Mouse (Mus musculus) heart, postnatal 4 days (tissue): Measurements from ENCODE around the gene Tpx2. TPM values are rescaled to one million over a fixed set of nuclear protein-coding genes. Genes with fewer than 3 reads are reported as not detected.

Experiments used
- microRNA-seq, 2 experiments: library from miRNA; unstranded; fragments of <30 nt; microRNA quantifications; one replicate each; pipeline ENCODE4 v1.2.0; 2021 to 2022
- total RNA-seq, 2 experiments: library from RNA; stranded (reverse); gene quantifications; 2 replicates each; pipeline ENCODE4 v1.2.3; 2021

Tpx2 gene
- total RNA-seq, 2 experiments from 2014 or later, result 42.4 to 51.9 TPM

Small RNAs within 50 kb of the gene (microRNA-seq; reads per million reads assigned to microRNA genes)
- gene Mir5622, result 1.0 to 2.0 reads per million in 2 experiments

Other genes with a start within 250 kb of the Tpx2 start
- not detected for gene Defb45, start 248.6 kb upstream of the Tpx2 start, total RNA-seq
- not detected for gene Defb36, start 243.6 kb upstream of the Tpx2 start, total RNA-seq
- gene Defb25, start 224.9 kb upstream of the Tpx2 start, total RNA-seq, result not detected
- gene Rem1, start 221.0 kb upstream of the Tpx2 start, total RNA-seq, result 10 to 100 TPM; 13.5 to 13.9 TPM
- 10 to 100 TPM; 54.1 to 54.2 TPM for gene H13, start 178.5 kb upstream of the Tpx2 start, total RNA-seq
- gene Mcts2, start 160.9 kb upstream of the Tpx2 start, total RNA-seq, result 10 to 100 TPM; 19.9 to 20.2 TPM
- gene Id1, start 111.7 kb upstream of the Tpx2 start, total RNA-seq, result 10 to 100 TPM; 71.8 to 76.6 TPM
- gene Cox4i2, start 93.8 kb upstream of the Tpx2 start, total RNA-seq, result 10 to 100 TPM; 13.7 to 15.1 TPM
- gene Bcl2l1, start 16.2 kb upstream of the Tpx2 start, total RNA-seq, result 10 to 100 TPM; 39.0 to 45.0 TPM
- gene Mylk2, start 63.4 kb downstream of the Tpx2 start, total RNA-seq, result under 1 TPM; 0.26 to 0.38 TPM
- 10 to 100 TPM in 1 of 2 experiments, 1 to 10 TPM in 1; 8.1 to 10.6 TPM for gene Foxs1, start 85.2 kb downstream of the Tpx2 start, total RNA-seq
- under 1 TPM; 0.10 to 0.41 TPM for gene Dusp15, start 103.7 kb downstream of the Tpx2 start, total RNA-seq
- not detected for gene Ttll9, start 114.5 kb downstream of the Tpx2 start, total RNA-seq
- 10 to 100 TPM; 52.2 to 54.7 TPM for gene Pdrg1, start 167.5 kb downstream of the Tpx2 start, total RNA-seq
- not detected for gene Xkr7, start 183.9 kb downstream of the Tpx2 start, total RNA-seq
- 10 to 100 TPM; 24.1 to 25.3 TPM for gene Ccm2l, start 218.0 kb downstream of the Tpx2 start, total RNA-seq